Mouse (Mus musculus) c-Kit-positive CD71-positive TER-119-negative erythroid progenitor cells, embryonic 14.5 days (primary cell): ENCODE data around the gene Kdm5c.
A peak's percentile ranks its signal among the peaks of the same experiment; 100 is the strongest.
"Not testable (repeated sequence)": the region's sequence is repeated elsewhere in the genome, so short reads cannot be mapped to it uniquely, and the experiment has no call there.

Experiments
- DNase-seq: peaks from one replicate; pipeline ENCODE4 v3.0.0-alpha.2; 2013; ENCODE audit warnings: low read depth

Gene Kdm5c

GRCm38 (mm10) chrX:152232781-152233763 lies at the start of gene Kdm5c:
Gene Kdm5c (plus strand): TSS chrX:152233020.
- DNase-seq = peak; percentile 96

GRCm38 (mm10) chrX:152187151-152187550 lies 45.7 kb upstream of the Kdm5c start:
- DNase-seq = no peak

GRCm38 (mm10) chrX:152191266-152191665 lies 41.6 kb upstream of the Kdm5c start:
- no peak for DNase-seq

GRCm38 (mm10) chrX:152197814-152198648 lies 34.8 kb upstream of the Kdm5c start:
- no peak for DNase-seq

- DNase-seq = no peak
These were observed 30.9 kb upstream of the Kdm5c start for GRCm38 (mm10) chrX:152201737-152202421.

GRCm38 (mm10) chrX:152202422-152203103 lies 30.3 kb upstream of the Kdm5c start:
- DNase-seq = no peak

- DNase-seq = no peak
These were observed 29.6 kb upstream of the Kdm5c start for GRCm38 (mm10) chrX:152203247-152203646.

GRCm38 (mm10) chrX:152205486-152205885 lies 27.3 kb upstream of the Kdm5c start:
- DNase-seq = no peak

- DNase-seq = no peak
These were observed 18.1 kb upstream of the Kdm5c start for GRCm38 (mm10) chrX:152214703-152215102.

- no peak for DNase-seq
These were observed 14.3 kb upstream of the Kdm5c start for GRCm38 (mm10) chrX:152218529-152218928.

GRCm38 (mm10) chrX:152221721-152222120 lies 11.1 kb upstream of the Kdm5c start:
- DNase-seq = no peak

GRCm38 (mm10) chrX:152222226-152222625 lies 10.6 kb upstream of the Kdm5c start:
- no peak for DNase-seq

GRCm38 (mm10) chrX:152223313-152223712 lies 9.5 kb upstream of the Kdm5c start:
- DNase-seq = no peak

- no peak for DNase-seq
These were observed 8.5 kb upstream of the Kdm5c start for GRCm38 (mm10) chrX:152224280-152224679.

GRCm38 (mm10) chrX:152234125-152234524 lies 1.3 kb downstream of the Kdm5c start:
- no peak for DNase-seq

- DNase-seq = no peak
These were observed 2.9 kb downstream of the Kdm5c start for GRCm38 (mm10) chrX:152235758-152236157.

- DNase-seq = not testable (repeated sequence)
These were observed 10.3 kb downstream of the Kdm5c start for GRCm38 (mm10) chrX:152243140-152243539.

GRCm38 (mm10) chrX:152244492-152245189 lies 11.8 kb downstream of the Kdm5c start:
- no peak for DNase-seq

GRCm38 (mm10) chrX:152271189-152271588 lies 38.4 kb downstream of the Kdm5c start:
- DNase-seq = no peak

GRCm38 (mm10) chrX:152279384-152279783 lies 46.6 kb downstream of the Kdm5c start:
- DNase-seq = no peak

- DNase-seq = no peak
These were observed 51.9 kb downstream of the Kdm5c start for GRCm38 (mm10) chrX:152284746-152285145.
